Mouse (Mus musculus) layer of hippocampus, postnatal 10 days (tissue): ENCODE results near the gene Col6a5. TPM values are rescaled to one million over a fixed set of nuclear protein-coding genes. Genes with fewer than 3 reads are reported as not detected.
"Not testable (repeated sequence)": the region's sequence is repeated elsewhere in the genome, so short reads cannot be mapped to it uniquely, and the experiment has no call there.

Experiments used
- DNase-seq, 2 experiments: peaks; one replicate each; pipeline ENCODE4 v3.0.0; 2021; ENCODE audit warnings: low spot score in 2 of 2
- total RNA-seq, 2 experiments: library from RNA; stranded (reverse); gene quantifications; 2 replicates each; pipeline ENCODE4 v1.2.3; 2021

Gene Col6a5
- total RNA-seq, 2 experiments from 2014 or later = 1.4 to 2.8 TPM

- DNase-seq = no peak
These were observed 50.3 kb downstream of the Col6a5 start for GRCm38 (mm10) chr9:105910166-105910565.

- DNase-seq = no peak
These were observed 51.1 kb downstream of the Col6a5 start for GRCm38 (mm10) chr9:105909352-105909751.

DNA sequence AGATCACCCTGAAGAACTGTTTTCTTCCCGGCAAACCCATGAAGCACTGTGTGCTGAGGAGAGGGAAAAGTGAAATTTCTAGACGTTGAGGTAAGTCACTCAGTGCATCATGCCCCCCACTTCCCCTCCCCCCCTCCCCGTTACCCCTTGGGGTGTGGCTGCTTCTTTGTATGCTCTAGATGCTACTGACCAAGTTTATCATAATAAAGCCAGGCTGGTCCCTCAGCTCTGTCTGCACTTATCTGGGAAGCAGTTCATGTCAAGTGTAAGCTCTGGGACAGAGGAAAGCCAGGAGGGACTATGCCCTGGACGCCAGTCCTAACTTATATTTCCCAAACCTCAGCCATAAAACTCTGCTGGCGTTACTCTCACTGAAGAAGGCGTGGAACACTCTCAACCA is 53.0 kb downstream of the Col6a5 start:
- DNase-seq = no peak

DNA sequence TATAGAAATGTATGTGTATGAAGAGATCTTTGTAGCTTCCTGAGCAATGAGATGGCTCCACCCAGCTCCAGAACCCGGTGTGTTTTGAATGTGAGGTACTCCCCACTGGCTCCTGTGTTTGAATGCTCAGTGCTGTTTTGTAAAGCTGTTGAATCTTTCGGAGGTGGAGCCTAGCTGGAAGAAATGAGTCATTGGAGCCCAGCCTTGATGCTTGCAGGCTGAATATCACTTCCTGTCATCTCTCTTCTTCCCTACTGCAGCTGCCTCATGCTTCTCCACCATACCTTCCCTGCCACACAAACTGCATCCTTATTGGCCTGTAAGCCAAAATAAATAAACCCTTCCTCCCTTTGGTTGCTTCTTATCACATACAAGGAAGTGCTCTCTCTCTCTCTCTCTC is 72.9 kb downstream of the Col6a5 start:
- DNase-seq = no peak

DNA sequence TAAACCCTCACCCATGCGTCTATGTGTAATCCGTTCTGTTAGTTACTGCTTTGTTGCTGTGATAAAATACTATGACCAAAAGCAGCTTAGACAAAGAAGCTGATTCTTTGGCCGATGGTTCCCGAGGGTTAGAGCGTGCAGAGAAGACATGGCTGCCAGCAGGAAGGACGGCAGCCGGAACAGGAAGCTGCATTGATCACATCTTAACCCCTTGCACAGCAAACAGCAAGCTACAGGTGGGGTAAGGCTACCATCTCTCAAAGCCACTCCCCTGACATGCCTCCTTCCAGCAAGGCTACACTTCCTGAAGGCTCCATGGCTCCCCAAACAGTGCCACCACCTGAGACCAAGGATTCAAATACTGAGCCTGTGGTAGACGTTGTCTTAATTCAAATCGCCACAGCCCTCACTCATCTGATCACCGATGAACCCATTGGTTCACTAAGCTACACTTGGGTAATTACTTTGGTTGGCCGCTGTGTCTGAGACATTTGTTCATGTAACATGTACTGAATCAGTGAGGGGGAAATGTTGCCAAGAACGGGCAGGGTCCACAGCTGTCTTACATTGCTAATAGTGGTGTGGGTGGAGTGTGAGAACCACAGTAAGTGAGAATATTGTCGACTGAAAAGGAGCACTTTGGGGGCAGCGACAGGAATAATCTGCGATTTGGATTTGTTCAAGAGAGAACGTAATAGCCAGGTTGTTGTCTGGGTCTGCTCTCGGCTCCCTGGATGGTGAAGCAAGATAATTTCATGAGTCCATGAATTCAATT is 75.6 kb downstream of the Col6a5 start:
- DNase-seq = peak in 1 of 2 experiments; percentile 19

- DNase-seq = no peak
These were observed 79.7 kb downstream of the Col6a5 start for GRCm38 (mm10) chr9:105880743-105881142.

- DNase-seq = no peak
These were observed 81.9 kb downstream of the Col6a5 start for GRCm38 (mm10) chr9:105878365-105879108.

GRCm38 (mm10) chr9:105876124-105876523 is 84.3 kb downstream of the Col6a5 start:
- no peak for DNase-seq

DNA sequence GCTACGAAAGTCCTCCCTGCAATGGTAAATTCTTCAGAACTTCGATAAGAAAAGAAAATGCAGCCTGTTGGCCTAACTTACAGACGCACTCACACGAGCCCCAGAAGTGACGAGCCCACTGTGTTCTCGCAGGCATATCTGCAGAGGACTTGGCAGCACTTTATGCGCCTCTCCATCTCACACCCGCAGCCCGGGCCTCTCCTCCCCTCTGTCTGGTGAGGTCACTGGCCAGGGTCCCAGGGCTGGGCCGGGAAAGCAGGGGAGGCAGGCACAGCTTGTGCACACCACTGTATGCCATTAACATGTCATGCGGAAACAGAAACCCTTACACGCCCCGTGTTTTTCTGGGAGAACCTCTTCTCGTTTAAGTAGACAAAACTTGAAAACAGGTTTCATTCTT is 88.8 kb downstream of the Col6a5 start:
- DNase-seq = no peak

- DNase-seq = peak; percentile 78 to 84
These were observed 102.7 kb downstream of the Col6a5 start for GRCm38 (mm10) chr9:105857773-105858172.

- no peak for DNase-seq
These were observed 107.7 kb downstream of the Col6a5 start for GRCm38 (mm10) chr9:105852778-105853065.

GRCm38 (mm10) chr9:105852015-105852777 is 108.2 kb downstream of the Col6a5 start:
- DNase-seq = no peak

DNA sequence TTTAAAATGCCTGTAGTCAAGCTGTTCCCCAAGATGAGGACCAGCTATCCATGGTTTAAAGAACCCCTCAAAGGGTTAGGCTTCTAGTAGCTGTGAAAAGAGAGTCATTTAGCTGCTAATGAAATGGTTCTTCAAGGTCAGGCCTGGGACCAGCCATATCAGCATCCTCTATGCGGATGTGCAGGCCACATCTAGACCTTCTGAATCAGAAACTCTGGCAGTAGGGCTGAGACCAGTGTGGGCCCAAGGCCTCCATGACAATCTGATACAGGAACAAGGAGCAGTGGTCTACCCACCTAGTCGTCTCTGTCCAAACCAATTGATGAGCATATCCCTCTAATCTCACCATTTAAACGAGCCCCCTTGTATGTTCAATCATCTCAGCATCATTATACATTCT is 109.4 kb downstream of the Col6a5 start:
- DNase-seq = no peak

GRCm38 (mm10) chr9:105848396-105848795 is 112.0 kb downstream of the Col6a5 start:
- no peak for DNase-seq

DNA sequence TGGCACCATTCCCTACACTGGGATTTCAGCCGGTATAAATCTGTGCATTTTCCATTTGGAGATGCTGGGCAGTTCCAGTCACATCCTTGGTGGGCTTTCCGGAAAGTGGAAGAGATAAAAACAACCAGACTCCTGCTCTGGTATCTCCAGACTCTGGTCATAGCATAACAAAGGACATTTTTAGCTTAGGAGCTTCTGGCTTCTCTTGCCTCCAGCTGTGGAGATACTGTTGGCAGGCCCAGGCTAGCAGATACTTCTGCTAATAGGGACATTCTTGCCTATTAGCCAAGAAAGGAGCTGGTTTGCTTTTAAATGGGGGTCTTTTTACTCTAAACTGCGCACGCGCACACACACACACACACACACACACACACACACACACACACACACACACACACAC is 113.2 kb downstream of the Col6a5 start:
- no peak for DNase-seq

GRCm38 (mm10) chr9:105841386-105841785 is 119.1 kb downstream of the Col6a5 start:
- DNase-seq = not testable (repeated sequence)

DNA sequence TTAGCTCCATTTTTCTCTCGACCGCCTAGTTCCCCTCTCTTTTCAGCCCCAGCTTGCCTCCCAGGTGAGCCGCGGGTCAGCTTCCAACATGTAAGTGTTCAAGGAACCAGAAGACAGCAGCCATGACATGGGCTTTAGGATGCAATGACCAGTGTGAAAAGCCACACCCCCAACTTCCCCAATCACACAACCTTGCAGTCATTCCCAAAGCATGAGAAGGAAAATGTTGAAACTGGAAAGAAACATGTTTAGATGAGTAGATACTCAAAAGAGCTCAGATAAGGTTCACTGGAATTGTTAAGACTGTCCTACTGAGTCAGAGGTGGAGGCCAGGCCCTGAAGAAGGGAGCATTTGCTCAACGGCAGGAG is 121.3 kb downstream of the Col6a5 start:
- no peak for DNase-seq

GRCm38 (mm10) chr9:105838396-105839146 is 121.9 kb downstream of the Col6a5 start:
- DNase-seq = no peak

DNA sequence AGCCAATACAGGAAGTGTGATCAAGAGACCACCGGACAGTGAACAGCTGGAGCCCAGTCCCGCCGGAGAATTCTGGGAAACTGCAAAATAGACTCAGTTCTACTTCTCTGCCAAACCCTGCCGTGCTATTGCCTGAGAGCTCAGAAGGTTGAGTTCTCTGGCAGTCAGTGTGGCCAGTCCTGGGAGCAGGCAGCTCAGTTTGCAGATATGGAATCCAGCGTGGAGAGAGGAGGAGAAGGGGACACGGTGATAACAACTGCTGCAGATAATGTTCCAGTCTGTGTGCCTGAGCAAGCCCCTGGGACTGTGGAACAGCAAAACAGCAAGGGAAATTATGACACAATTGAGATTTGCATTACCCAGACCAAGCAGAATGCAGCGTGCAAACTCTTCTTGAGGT is 124.9 kb downstream of the Col6a5 start:
- no peak for DNase-seq

DNA sequence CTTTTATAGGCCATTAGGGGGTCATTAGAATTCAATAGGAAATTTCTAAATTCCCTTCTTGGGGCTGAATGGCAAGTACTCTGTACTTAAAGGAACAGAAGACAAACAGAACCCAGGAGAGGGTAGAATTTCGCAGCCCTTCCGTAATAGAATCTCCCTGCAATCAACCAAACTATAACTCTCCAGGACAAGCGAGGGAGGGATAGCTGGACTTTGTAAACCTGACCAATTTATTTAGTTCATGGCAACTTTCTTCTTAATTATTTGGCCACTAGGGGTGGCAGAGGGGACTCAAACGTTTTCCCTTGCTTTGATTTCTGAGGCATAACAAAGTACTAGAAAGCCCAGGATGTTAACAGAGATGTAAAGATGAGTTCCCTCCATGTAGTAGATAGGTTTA is 125.6 kb downstream of the Col6a5 start:
- DNase-seq = no peak

- DNase-seq = no peak
These were observed 129.2 kb downstream of the Col6a5 start for GRCm38 (mm10) chr9:105831291-105831690.
